Comparison of ENCODE assay signal across 27 mouse cellular contexts in genomic region chr2:69080760-69081159, GRCm38 (mm10). TPM values are rescaled to one million over a fixed set of nuclear protein-coding genes. Genes with fewer than 3 reads are reported as not detected.
DNase-seq lines count a peak whose midpoint lies in the region; ATAC-seq and TF ChIP-seq lines count a peak whose summit lies in the region.
"Had no signal": no experiment of that assay in that cellular context is flagged by ENCODE, and none has a peak within 500 bp of the region (broad histone marks: within the 10 kb centered on the region; RNA-seq: fewer than 3 reads in every experiment).

No protein-coding gene starts in this region.

- no peak overlapping the region for H3K9ac ChIP-seq in heart, embryonic 12.5 days
- no peak overlapping the region for H3K9ac ChIP-seq in kidney, embryonic 14.5 days (ENCODE audit: low read depth, low read length)
- H3K9ac ChIP-seq in kidney, postnatal 0 days (ENCODE audit: low read depth, low read length): no peak overlapping the region
- H3K9ac ChIP-seq: embryonic facial prominence, embryonic 13.5 days; forebrain, embryonic 12.5 days; forebrain, embryonic 15.5 days; heart, embryonic 15.5 days; hindbrain, embryonic 13.5 days had no signal

- no peaks in the 10 kb centered on the region for H3K9me3 ChIP-seq in heart, embryonic 12.5 days (replicated peaks)
- H3K9me3 ChIP-seq in kidney, embryonic 14.5 days (ENCODE audit: control insufficient read depth, low read length): no peaks in the 10 kb centered on the region
- no peaks in the 10 kb centered on the region for H3K9me3 ChIP-seq in kidney, postnatal 0 days (replicated peaks; ENCODE audit: low read length)
- H3K9me3 ChIP-seq: embryonic facial prominence, embryonic 10.5 days; embryonic facial prominence, embryonic 13.5 days; forebrain, embryonic 12.5 days; forebrain, embryonic 15.5 days; heart, embryonic 15.5 days; hindbrain, embryonic 10.5 days; hindbrain, embryonic 13.5 days had no signal

- no peak overlapping the region for H3K4me2 ChIP-seq in heart, embryonic 12.5 days
- H3K4me2 ChIP-seq in kidney, embryonic 14.5 days (replicated peaks; ENCODE audit: low read depth, low read length): no peak overlapping the region
- no peak overlapping the region for H3K4me2 ChIP-seq in kidney, postnatal 0 days (ENCODE audit: low read length)
- H3K4me2 ChIP-seq: embryonic facial prominence, embryonic 13.5 days; forebrain, embryonic 12.5 days; forebrain, embryonic 15.5 days; heart, embryonic 11.5 days; heart, embryonic 15.5 days; hindbrain, embryonic 13.5 days had no signal

- no peak overlapping the region for H3K27ac ChIP-seq in heart, embryonic 12.5 days (ENCODE audit: poor library complexity, severe bottlenecking)
- H3K27ac ChIP-seq in kidney, embryonic 14.5 days (ENCODE audit: low read depth, low read length): no peak overlapping the region
- no peak overlapping the region for H3K27ac ChIP-seq in kidney, postnatal 0 days
- H3K27ac ChIP-seq: embryonic facial prominence, embryonic 10.5 days; embryonic facial prominence, embryonic 13.5 days; forebrain, embryonic 12.5 days; forebrain, embryonic 15.5 days; heart, adult 2 months; heart, embryonic 15.5 days; hindbrain, embryonic 10.5 days; hindbrain, embryonic 13.5 days had no signal

- peak; percentile 43 for DNase-seq in heart, adult 11 months
- DNase-seq in kidney, postnatal 25 days: no peak
- peak; percentile 46 for DNase-seq in kidney, postnatal 0 days (ENCODE audit: low spot score)
- no peak for DNase-seq in kidney, postnatal 36 days
- DNase-seq: adrenal gland, adult 8-10 months; adrenal gland, postnatal 25 days; cerebellum, adult 11-12 months; cerebellum, adult 8-10 months; cerebellum, postnatal 10 days; cerebellum, postnatal 36 days; embryo, embryonic 11 days; gastrocnemius, postnatal 25 days; heart, adult 2 months; heart, postnatal 36 days had no signal

- no peaks in the 10 kb centered on the region for H3K36me3 ChIP-seq in heart, embryonic 12.5 days
- H3K36me3 ChIP-seq in kidney, embryonic 14.5 days (ENCODE audit: control insufficient read depth, insufficient read depth, low read length): no peaks in the 10 kb centered on the region
- no peaks in the 10 kb centered on the region for H3K36me3 ChIP-seq in kidney, postnatal 0 days (ENCODE audit: insufficient read depth, low read length)
- H3K36me3 ChIP-seq: embryonic facial prominence, embryonic 10.5 days; embryonic facial prominence, embryonic 13.5 days; forebrain, embryonic 12.5 days; heart, embryonic 15.5 days; hindbrain, embryonic 10.5 days; hindbrain, embryonic 13.5 days had no signal

- H3K4me1 ChIP-seq in heart, embryonic 12.5 days (replicated peaks): peaks cover 14% of the 10 kb centered on the region
- H3K4me1 ChIP-seq in kidney, embryonic 14.5 days (ENCODE audit: control insufficient read depth, insufficient read depth, low read length): no peaks in the 10 kb centered on the region
- no peaks in the 10 kb centered on the region; the same call in 1 of the 2 replicates for H3K4me1 ChIP-seq in kidney, postnatal 0 days (replicated peaks; ENCODE audit: insufficient read depth, low read length)

- 67% methylated on average over 1 of the region's 1 CpGs for whole genome bisulfite sequencing in heart, embryonic 12.5 days
- 32% methylated on average over 1 of the region's 1 CpGs for WGBS in kidney, embryonic 14.5 days
- 32% methylated on average over 1 of the region's 1 CpGs for WGBS in kidney, postnatal 0 days

- H3K4me3 ChIP-seq in heart, embryonic 12.5 days: no peak overlapping the region
- no peak overlapping the region for H3K4me3 ChIP-seq in kidney, embryonic 14.5 days (ENCODE audit: low read length)
- no peak overlapping the region for H3K4me3 ChIP-seq in kidney, postnatal 0 days (replicated peaks; ENCODE audit: low read depth, low read length)
- H3K4me3 ChIP-seq: embryonic facial prominence, embryonic 10.5 days; embryonic facial prominence, embryonic 13.5 days; erythroblast, embryonic 14.5 days; forebrain, embryonic 12.5 days; forebrain, embryonic 15.5 days; heart, adult 2 months; heart, embryonic 15.5 days; hindbrain, embryonic 10.5 days; hindbrain, embryonic 13.5 days had no signal

- no peak for TF ChIP-seq CTCF in kidney, postnatal 0 days (IDR thresholded peaks at IDR 0.05; ENCODE audit: low read depth)

- no peak for ATAC-seq in heart, embryonic 12.5 days (ENCODE audit: insufficient number of reproducible peaks, low FRiP score)
- peak; percentile 88 for ATAC-seq in kidney, embryonic 14.5 days (ENCODE audit: low FRiP score, low TSS enrichment)
- no peak; the same call in 1 of the 2 replicates for ATAC-seq in kidney, postnatal 0 days (replicated peaks; ENCODE audit: low FRiP score, low read depth)
- ATAC-seq: activated CD4-positive, CD25-positive, alpha-beta regulatory T cell, adult 4 months; forebrain, embryonic 15.5 days; hindbrain, embryonic 16.5 days had no signal

- no peaks in the 10 kb centered on the region for H3K27me3 ChIP-seq in heart, embryonic 12.5 days (replicated peaks)
- no peaks in the 10 kb centered on the region for H3K27me3 ChIP-seq in kidney, embryonic 14.5 days (ENCODE audit: control insufficient read depth, insufficient read depth, low read length)
- H3K27me3 ChIP-seq in kidney, postnatal 0 days (ENCODE audit: insufficient read depth, low read length): no peaks in the 10 kb centered on the region
- H3K27me3 ChIP-seq: embryonic facial prominence, embryonic 13.5 days; forebrain, embryonic 12.5 days; forebrain, embryonic 15.5 days; heart, embryonic 15.5 days; hindbrain, embryonic 13.5 days had no signal

RNA-seq across cellular contexts. Expression of gene Nostrin, which starts 54.8 kb away (rescaled TPM):
- 2.4 and 2.8 TPM in 2 replicates for polyA plus RNA-seq in heart, embryonic 12.5 days (2016; fragmentation: Nextera tagmentation; extraction: Ambion mirVana)
- 5.4 and 5.9 TPM in 2 replicates for polyA plus RNA-seq in kidney, embryonic 14.5 days (2014; fragmentation: Nextera tagmentation; extraction: Ambion mirVana)
- 9.8 and 10.3 TPM in 2 replicates for polyA plus RNA-seq in kidney, postnatal 0 days (2015; fragmentation: Nextera tagmentation; extraction: Ambion mirVana)
- polyA plus RNA-seq: erythroblast, embryonic 14.5 days had no signal

Comparison
In these comparisons a context has a peak if more than half of its experiments do, and no peak if none do; other contexts are left out.
1. DNase-seq: peak in heart, adult 11 months (single experiment) and kidney, postnatal 0 days (single experiment); none in kidney, postnatal 25 days (0 of 2) and kidney, postnatal 36 days (0 of 2).